Mouse (Mus musculus): ENCODE data around the gene Ntng1. TPM values are rescaled to one million over a fixed set of nuclear protein-coding genes. Genes with fewer than 3 reads are reported as not detected.

Gene Ntng1
- polyA plus RNA-seq, 1 experiment = 1.6 TPM

DNA sequence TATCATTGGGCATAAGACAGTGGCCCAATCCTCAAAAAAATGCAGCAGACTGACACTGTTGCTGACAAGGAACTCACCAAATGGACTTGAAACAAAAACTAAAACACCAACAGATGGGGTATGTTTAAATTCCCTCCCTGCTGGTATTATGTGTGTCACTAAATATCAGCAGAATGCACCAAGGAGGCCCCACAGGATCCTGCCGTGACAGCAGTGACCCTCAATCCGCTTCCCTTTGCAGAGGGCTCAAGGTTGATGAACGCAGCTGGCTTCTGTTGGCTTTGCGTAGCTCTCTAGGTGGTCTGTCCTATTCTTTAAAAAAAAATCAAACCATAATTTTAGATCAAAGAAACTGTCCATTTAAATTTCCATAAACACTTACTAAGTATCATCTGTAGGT is 226.7 kb downstream of the Ntng1 start:
- Histone ChIP-seq H3K4me3 (ENCODE audit: low read depth, low read length) (no peak overlapping the region), H3K9ac (ENCODE audit: low read depth, poor library complexity, severe bottlenecking) (no peak overlapping the region), H3K27me3 (ENCODE audit: control insufficient read depth, insufficient read depth, low read length, poor library complexity, severe bottlenecking) (no peaks in the 10 kb centered on the region), H3K9me3 (replicated peaks; ENCODE audit: control insufficient read depth, insufficient read depth, low read length, poor library complexity, severe bottlenecking) (no peaks in the 10 kb centered on the region), H3K27ac (ENCODE audit: insufficient read depth, low read length) (no peak overlapping the region), H3K36me3 (ENCODE audit: control insufficient read depth, insufficient read depth, low read length, poor library complexity, severe bottlenecking) (no peaks in the 10 kb centered on the region), H3K4me1 (ENCODE audit: control insufficient read depth, insufficient read depth, low read length) (no peaks in the 10 kb centered on the region)
- no peak for TF ChIP-seq CTCF (IDR thresholded peaks at IDR 0.05; ENCODE audit: low read depth, low read length)
- TF ChIP-seq EP300 (IDR thresholded peaks at IDR 0.05; ENCODE audit: insufficient read depth, low read depth, low read length) = no peak
- no peak for TF ChIP-seq POLR2A (IDR thresholded peaks at IDR 0.05; ENCODE audit: insufficient read depth, low read length)

DNA sequence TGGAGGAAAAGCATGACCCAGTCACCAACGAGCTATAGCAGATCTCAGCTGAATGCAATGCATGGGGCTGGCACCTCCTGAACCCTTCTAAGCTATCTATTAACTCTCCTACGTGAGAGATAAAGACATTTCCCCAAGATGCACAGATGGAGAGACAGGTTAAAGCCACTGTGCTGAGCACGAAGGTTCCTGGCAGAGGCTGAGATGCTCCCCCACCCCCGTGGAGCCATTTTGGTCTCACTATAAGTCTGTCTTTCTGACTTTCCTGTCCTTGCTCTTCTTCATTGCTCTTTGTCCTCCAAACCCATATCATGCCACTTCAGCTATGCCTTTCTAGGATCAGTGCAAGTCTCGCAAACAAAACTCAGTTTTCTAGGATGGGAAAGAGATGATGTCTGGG is 229.6 kb downstream of the Ntng1 start:
- Histone ChIP-seq H3K27ac (ENCODE audit: insufficient read depth, low read length) (no peak overlapping the region), H3K27me3 (ENCODE audit: control insufficient read depth, insufficient read depth, low read length, poor library complexity, severe bottlenecking) (no peaks in the 10 kb centered on the region), H3K4me1 (ENCODE audit: control insufficient read depth, insufficient read depth, low read length) (no peaks in the 10 kb centered on the region), H3K9ac (ENCODE audit: low read depth, poor library complexity, severe bottlenecking) (no peak overlapping the region), H3K9me3 (replicated peaks; ENCODE audit: control insufficient read depth, insufficient read depth, low read length, poor library complexity, severe bottlenecking) (no peaks in the 10 kb centered on the region), H3K36me3 (ENCODE audit: control insufficient read depth, insufficient read depth, low read length, poor library complexity, severe bottlenecking) (no peaks in the 10 kb centered on the region), H3K4me3 (ENCODE audit: low read depth, low read length) (no peak overlapping the region)
- no peak for TF ChIP-seq CTCF (IDR thresholded peaks at IDR 0.05; ENCODE audit: low read depth, low read length)
- TF ChIP-seq EP300 (IDR thresholded peaks at IDR 0.05; ENCODE audit: insufficient read depth, low read depth, low read length) = no peak
- TF ChIP-seq POLR2A (IDR thresholded peaks at IDR 0.05; ENCODE audit: insufficient read depth, low read length) = no peak

DNA sequence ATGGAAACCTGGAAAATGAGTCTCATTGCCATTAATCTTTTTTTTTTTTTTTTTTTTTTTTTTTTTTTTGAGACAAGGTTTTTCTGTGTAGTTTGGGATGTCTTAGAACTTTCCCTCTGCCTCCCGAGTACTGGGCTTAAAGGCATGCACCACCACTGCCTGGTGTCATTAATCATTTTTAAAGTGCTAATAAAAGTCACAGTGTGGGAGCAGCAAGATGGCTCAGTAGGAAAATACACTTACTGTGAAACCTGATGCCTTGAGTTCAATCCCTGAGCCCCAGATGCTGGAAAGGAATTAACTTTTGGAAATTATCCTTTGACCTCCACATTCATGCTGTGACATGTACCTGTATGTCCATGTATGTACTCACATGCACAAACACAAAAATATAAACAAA is 253.2 kb downstream of the Ntng1 start:
- no peak overlapping the region for H3K27ac ChIP-seq (ENCODE audit: insufficient read depth, low read length)
- no peak overlapping the region for H3K9ac ChIP-seq (ENCODE audit: low read depth, poor library complexity, severe bottlenecking)
- H3K27me3 ChIP-seq (ENCODE audit: control insufficient read depth, insufficient read depth, low read length, poor library complexity, severe bottlenecking) = no peaks in the 10 kb centered on the region
- no peaks in the 10 kb centered on the region for H3K4me1 ChIP-seq (ENCODE audit: control insufficient read depth, insufficient read depth, low read length)
- no peaks in the 10 kb centered on the region for H3K9me3 ChIP-seq (replicated peaks; ENCODE audit: control insufficient read depth, insufficient read depth, low read length, poor library complexity, severe bottlenecking)
- no peaks in the 10 kb centered on the region for H3K36me3 ChIP-seq (ENCODE audit: control insufficient read depth, insufficient read depth, low read length, poor library complexity, severe bottlenecking)
- TF ChIP-seq POLR2A (IDR thresholded peaks at IDR 0.05; ENCODE audit: insufficient read depth, low read length) = no peak
- no peak for TF ChIP-seq EP300 (IDR thresholded peaks at IDR 0.05; ENCODE audit: insufficient read depth, low read depth, low read length)
- no peak for TF ChIP-seq CTCF (IDR thresholded peaks at IDR 0.05; ENCODE audit: low read depth, low read length)
- H3K4me3 ChIP-seq (ENCODE audit: low read depth, low read length) = no peak overlapping the region

DNA sequence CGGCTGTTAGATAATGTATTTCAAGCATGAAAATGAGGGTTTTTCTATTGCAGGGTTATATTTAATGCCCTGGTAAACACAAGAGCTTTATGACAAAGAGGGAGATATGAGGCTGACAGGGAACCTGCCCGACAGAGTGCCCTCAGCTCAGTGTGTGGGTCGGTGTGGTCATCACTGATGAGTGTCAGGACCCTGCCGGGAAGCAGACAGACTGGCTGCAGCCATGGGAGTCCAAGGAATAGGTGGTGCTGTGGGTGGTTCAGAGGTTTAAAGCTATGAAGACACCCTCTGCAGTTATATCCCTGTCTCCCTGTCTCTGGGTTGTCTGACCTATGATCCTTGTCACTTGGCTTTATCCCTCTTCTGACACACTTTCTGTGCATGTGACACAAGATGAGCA is 258.1 kb downstream of the Ntng1 start:
- Histone ChIP-seq H3K4me1 (ENCODE audit: control insufficient read depth, insufficient read depth, low read length) (no peaks in the 10 kb centered on the region), H3K36me3 (ENCODE audit: control insufficient read depth, insufficient read depth, low read length, poor library complexity, severe bottlenecking) (no peaks in the 10 kb centered on the region), H3K27me3 (ENCODE audit: control insufficient read depth, insufficient read depth, low read length, poor library complexity, severe bottlenecking) (no peaks in the 10 kb centered on the region), H3K4me3 (ENCODE audit: low read depth, low read length) (no peak overlapping the region), H3K9me3 (replicated peaks; ENCODE audit: control insufficient read depth, insufficient read depth, low read length, poor library complexity, severe bottlenecking) (no peaks in the 10 kb centered on the region), H3K9ac (ENCODE audit: low read depth, poor library complexity, severe bottlenecking) (no peak overlapping the region), H3K27ac (ENCODE audit: insufficient read depth, low read length) (no peak overlapping the region)
- TF ChIP-seq CTCF (IDR thresholded peaks at IDR 0.05; ENCODE audit: low read depth, low read length) (no peak), EP300 (IDR thresholded peaks at IDR 0.05; ENCODE audit: insufficient read depth, low read depth, low read length) (no peak), POLR2A (IDR thresholded peaks at IDR 0.05; ENCODE audit: insufficient read depth, low read length) (no peak)

DNA sequence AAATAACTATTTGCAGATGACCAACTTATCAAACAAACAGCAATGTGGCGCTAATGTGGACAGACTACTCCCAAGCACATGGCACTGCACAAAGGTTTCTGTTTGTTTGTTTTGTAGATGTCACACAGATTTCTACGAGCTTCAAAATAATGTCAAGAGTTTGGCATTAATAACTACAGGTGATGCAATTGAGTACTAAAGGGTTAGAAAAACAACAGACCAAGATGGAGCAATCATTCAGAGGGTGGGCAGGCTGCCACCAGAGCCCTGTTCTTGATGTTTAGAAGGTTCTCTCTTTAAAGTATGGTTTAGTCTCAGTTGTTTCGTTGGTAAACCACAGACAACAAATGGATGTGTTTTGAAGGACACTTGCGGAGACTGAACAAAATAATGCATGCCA is 264.8 kb downstream of the Ntng1 start:
- TF ChIP-seq CTCF (IDR thresholded peaks at IDR 0.05; ENCODE audit: low read depth, low read length) (no peak), POLR2A (IDR thresholded peaks at IDR 0.05; ENCODE audit: insufficient read depth, low read length) (no peak), EP300 (IDR thresholded peaks at IDR 0.05; ENCODE audit: insufficient read depth, low read depth, low read length) (no peak)
- no peaks in the 10 kb centered on the region for H3K4me1 ChIP-seq (ENCODE audit: control insufficient read depth, insufficient read depth, low read length)

DNA sequence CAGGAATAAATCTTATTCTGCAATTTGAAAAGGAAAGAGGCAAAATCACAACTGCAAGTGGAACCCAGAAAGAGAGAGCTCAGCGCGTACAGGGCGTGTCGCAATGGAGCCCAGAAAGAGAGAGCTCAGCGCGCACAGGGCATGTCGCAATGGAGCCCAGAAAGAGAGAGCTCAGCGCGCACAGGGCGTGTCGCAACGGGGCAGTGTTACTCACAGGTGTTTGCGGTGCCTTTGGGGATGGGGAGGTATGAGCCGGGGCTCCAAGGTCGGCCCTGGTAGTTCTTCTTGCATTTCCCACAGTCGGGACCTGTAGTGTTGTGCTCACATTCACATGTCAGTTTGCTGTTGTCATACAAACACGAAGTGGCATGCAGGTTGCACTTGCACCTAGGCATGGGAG is 271.8 kb downstream of the Ntng1 start:
- TF ChIP-seq CTCF (IDR thresholded peaks at IDR 0.05; ENCODE audit: low read depth, low read length) (no peak), EP300 (IDR thresholded peaks at IDR 0.05; ENCODE audit: insufficient read depth, low read depth, low read length) (no peak), POLR2A (IDR thresholded peaks at IDR 0.05; ENCODE audit: insufficient read depth, low read length) (no peak)
- no peaks in the 10 kb centered on the region for H3K36me3 ChIP-seq (ENCODE audit: control insufficient read depth, insufficient read depth, low read length, poor library complexity, severe bottlenecking)
- no peaks in the 10 kb centered on the region for H3K9me3 ChIP-seq (replicated peaks; ENCODE audit: control insufficient read depth, insufficient read depth, low read length, poor library complexity, severe bottlenecking)
- no peak overlapping the region for H3K4me3 ChIP-seq (ENCODE audit: low read depth, low read length)
- no peak overlapping the region for H3K9ac ChIP-seq (ENCODE audit: low read depth, poor library complexity, severe bottlenecking)
- H3K27ac ChIP-seq (ENCODE audit: insufficient read depth, low read length) = no peak overlapping the region
- no peaks in the 10 kb centered on the region for H3K4me1 ChIP-seq (ENCODE audit: control insufficient read depth, insufficient read depth, low read length)
- no peaks in the 10 kb centered on the region for H3K27me3 ChIP-seq (ENCODE audit: control insufficient read depth, insufficient read depth, low read length, poor library complexity, severe bottlenecking)

More for the DNA sequence above, 264.8 kb downstream of the Ntng1 start:
- no peaks in the 10 kb centered on the region for H3K9me3 ChIP-seq (replicated peaks; ENCODE audit: control insufficient read depth, insufficient read depth, low read length, poor library complexity, severe bottlenecking)
- no peak overlapping the region for H3K27ac ChIP-seq (ENCODE audit: insufficient read depth, low read length)
- no peaks in the 10 kb centered on the region for H3K36me3 ChIP-seq (ENCODE audit: control insufficient read depth, insufficient read depth, low read length, poor library complexity, severe bottlenecking)
- no peak overlapping the region for H3K4me3 ChIP-seq (ENCODE audit: low read depth, low read length)
- H3K27me3 ChIP-seq (ENCODE audit: control insufficient read depth, insufficient read depth, low read length, poor library complexity, severe bottlenecking) = no peaks in the 10 kb centered on the region
- no peak overlapping the region for H3K9ac ChIP-seq (ENCODE audit: low read depth, poor library complexity, severe bottlenecking)
